Mouse (Mus musculus): Measurements from ENCODE around the gene Gm17606. TPM values are rescaled to one million over a fixed set of nuclear protein-coding genes. Genes with fewer than 3 reads are reported as not detected.

The Gm17606 gene
- polyA plus RNA-seq, 1 experiment = not detected

DNA sequence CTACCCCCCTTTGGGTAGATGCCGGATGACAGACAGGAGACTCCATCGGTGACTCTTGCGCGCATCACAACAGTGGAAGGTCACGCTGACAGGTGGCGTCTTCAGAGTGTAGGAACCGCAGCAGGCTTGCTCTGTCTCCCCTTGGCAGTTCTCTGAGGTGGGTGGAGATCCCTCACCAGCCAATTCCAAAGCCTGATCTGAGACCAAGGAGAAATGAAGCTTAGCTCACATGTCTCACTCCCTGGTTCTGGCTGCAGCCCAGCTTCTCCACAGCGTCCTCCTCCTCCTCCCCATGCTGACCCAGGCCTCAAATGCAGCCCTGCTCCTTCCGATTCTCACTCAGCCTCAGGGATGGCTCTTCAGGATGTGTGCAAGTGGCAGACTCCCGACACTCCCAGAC is 15.8 kb upstream of the Gm17606 start:
- no peak for DNase-seq (ENCODE audit: low read depth)

DNA sequence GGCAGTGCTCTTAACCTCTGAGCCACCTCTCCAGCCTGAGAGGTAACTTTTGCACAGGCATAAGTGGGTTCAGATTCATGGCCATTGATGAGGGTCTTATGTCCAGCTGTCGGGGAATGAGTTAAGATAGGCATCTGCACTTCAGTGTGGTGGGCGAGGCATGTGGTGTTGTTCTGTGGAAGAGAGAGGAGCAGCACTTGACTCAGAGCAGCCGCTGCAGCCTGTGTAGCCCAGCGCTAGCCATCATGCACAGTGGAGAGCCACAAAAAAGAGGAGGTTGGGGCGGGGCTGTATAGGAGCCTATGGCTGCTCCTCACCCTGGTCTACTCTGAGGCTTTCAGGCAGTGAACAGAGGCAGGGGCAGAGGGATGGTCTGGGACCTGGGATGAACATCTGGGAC is 12.6 kb upstream of the Gm17606 start:
- no peak for DNase-seq (ENCODE audit: low read depth)

DNA sequence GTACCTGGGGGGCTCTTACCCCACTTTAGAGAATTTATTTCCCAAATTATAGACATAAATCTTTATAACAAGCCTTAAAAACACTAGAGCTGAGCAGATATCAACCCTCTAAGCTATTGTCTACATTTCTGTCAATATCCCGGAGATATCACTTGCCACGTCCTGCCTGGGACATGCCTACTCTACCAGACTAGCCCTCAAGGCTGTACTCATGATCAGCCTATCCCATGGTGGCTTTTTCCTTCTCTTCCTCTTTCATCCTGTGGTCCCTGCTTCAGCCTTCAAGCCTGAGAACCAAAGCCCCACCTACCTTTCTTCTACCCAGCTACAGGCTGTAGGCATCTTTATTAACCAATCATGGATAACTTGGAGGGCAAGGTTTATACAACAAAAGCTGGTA is 11.0 kb upstream of the Gm17606 start:
- no peak for DNase-seq (ENCODE audit: low read depth)

DNA sequence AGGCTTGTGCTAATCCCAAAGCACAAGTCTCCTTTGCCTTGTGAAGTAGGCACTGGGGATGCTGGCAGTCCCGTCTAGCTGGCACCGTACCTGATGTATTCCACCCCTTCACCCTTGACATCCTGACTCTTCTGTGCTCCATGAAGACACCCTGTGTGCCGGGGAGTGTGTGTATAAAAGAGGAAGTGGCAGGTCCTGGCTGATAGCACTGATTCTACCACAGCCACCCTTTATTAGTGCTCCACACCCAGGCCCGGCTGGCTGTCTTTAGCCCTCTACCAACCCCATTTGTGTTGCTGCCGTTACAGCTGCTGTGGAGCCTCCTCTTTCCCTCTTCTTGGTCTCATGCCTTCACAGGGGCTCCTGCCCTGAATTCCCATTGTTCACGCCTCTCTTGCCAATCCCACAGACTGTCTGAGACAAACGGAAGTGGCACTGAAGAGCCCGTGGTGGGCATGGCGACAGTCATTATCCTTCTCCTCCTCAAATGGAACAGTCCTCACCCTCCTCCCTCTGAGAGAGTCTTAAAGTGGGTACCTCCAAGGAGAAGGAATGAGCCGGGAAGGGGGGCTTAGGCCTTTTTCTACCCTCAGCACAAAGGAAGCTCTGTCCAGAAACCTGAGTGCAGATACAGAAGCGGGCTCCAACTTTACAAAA is 10.0 kb upstream of the Gm17606 start:
- no peak for DNase-seq (ENCODE audit: low read depth)

DNA sequence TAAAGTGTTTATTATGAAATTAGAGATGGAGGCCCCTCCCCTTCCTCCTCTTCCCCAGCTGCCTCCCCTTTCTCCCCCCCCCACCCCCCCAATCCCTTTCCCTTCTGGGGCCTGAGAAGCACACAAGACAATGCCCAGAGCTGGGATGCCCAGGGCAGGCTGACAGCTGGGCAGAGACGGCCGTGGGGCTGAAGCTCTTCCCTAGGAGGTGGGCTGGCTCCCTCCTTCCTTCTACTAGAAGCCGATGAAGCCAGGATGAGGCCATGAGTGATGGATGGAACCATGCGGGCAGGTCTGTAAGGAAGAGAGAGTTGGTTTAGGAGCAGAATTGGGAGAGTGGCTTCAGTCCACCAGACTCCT is 9.5 kb upstream of the Gm17606 start:
- DNase-seq (ENCODE audit: low read depth) = no peak

DNA sequence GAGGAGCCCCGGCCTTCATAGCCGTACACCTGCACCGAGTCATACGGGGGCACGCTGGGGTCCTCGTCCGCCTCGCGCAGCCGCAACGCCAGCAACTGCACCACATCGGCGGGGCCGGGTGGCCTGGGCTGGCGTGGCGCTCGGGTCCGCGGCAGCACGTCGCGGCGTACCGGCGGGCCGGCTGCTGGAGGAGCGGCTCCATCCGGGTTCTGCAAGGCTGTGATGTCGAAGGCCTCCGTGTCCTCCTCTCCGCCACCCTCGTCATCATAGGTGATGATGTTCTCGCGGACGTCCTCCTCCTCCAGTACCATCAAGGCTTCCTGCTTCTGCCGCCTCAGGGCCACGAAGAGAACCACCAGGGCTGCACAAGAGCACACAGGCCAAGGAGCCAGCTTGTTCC is 8.5 kb upstream of the Gm17606 start:
- no peak for DNase-seq (ENCODE audit: low read depth)

DNA sequence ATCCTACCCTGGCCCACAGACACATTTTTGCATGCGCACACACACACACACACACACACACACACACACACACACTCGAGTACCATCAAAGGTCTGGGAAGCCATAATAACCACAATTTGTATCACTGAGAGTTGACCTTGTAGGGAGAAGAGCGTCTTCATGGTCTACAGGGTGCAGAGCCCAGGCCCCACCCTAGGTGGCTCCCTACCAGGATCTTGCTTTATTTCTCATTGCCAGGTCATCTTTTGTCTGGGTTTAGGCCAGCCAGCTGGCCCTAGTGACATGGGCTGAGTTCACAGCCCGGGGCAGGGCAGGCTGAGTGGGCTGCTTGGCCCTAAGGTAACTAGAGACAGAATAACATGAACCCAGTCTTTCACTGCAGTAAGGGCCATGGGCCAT is 6.6 kb upstream of the Gm17606 start:
- no peak for DNase-seq (ENCODE audit: low read depth)

DNA sequence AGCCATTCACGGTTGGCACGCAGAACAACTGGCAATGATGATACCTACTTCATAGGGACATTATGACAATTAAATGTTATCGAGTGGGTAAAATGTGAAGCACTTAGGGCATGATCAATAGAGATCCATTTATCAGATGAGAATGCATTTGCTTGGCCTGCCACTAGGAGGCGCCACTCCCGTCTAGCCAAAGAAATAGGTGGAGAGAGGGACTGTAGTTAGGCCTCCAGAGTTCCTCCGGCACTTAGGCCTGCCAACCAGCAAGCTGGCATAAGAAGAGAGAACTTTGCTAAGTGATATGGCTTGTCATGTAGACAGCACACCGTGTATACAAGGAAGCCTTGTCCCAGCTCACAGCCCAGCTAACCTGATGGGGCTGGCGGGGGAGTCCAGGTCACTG is 3.8 kb upstream of the Gm17606 start:
- no peak for DNase-seq (ENCODE audit: low read depth)

DNA sequence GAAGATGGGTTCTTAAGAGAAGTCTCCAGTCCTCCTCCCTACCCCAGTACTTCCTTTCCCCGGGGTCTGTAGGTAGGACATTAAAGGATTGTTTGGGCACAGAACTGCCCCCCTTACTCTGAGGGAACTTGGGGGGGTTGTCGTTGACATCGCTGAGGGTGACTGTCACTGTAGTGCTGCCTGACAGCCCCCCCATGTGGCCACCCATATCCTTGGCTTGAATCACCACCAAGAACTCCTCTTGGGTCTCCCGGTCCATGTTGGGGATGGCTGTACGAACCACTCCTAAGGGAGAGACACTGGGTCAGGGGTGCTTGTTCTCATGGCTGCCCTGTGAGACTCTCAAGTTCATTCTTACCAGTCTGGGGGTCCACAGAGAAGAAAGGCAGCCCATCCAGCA is 2.5 kb upstream of the Gm17606 start:
- no peak for DNase-seq (ENCODE audit: low read depth)

DNA sequence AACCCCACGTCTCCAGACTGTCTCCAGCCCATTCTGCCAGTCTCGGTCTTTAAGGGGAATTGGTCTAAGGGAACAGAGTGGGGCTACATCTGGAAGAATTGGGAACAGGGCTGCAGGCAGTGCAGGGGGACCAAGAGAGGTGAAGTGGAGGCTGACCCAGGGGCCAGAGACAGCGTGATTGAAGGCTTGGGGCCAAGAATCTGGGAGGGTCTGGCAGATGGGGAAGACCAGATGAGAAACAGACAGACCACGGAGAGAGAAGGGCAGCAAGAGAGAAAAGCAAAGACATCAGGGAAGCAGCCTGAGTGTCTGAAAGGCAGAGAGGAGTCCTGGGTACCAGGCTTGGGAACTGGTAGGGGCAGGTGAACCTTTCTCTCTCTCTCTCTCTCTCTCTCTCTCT is 631 bp upstream of the Gm17606 start:
- no peak for DNase-seq (ENCODE audit: low read depth)

DNA sequence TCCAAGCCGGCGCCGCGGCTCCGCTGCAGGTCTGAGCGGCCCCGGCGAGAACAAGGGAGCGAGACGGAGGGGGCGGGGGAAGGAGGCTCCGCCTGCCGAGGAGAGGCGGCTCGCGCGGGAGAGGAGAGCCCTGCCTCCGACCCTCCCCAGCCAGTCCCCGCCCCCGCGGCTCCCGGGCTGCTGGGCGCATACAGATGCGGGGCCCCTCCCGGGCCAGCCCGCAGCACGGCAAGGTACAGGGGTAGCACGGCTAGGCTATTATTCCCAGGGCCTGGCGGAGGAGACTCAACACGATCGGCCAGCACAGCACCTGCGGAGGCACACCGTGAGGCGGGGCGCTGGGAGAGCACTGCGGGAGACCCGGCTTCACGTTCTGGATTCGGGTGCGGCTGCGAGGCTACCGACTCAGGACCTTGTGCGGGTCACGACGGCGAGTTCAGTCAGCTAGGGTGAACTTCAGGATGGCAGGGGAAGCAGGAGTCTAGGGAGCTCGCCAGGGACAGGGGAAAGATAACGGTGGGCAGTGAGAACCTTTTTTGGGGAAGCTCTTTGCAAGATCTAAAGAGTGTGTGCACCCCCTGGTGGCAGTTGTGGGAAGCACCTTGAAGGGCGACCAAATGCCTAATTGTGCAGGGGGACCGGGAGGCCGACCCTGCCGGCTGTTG is 685 bp downstream of the Gm17606 start, which contains the start of gene Cdh24:
TSS of gene Cdh24 (minus strand) at position 60 of the 665 bp plus-strand sequence.
- DNase-seq (ENCODE audit: low read depth) = no peak

DNA sequence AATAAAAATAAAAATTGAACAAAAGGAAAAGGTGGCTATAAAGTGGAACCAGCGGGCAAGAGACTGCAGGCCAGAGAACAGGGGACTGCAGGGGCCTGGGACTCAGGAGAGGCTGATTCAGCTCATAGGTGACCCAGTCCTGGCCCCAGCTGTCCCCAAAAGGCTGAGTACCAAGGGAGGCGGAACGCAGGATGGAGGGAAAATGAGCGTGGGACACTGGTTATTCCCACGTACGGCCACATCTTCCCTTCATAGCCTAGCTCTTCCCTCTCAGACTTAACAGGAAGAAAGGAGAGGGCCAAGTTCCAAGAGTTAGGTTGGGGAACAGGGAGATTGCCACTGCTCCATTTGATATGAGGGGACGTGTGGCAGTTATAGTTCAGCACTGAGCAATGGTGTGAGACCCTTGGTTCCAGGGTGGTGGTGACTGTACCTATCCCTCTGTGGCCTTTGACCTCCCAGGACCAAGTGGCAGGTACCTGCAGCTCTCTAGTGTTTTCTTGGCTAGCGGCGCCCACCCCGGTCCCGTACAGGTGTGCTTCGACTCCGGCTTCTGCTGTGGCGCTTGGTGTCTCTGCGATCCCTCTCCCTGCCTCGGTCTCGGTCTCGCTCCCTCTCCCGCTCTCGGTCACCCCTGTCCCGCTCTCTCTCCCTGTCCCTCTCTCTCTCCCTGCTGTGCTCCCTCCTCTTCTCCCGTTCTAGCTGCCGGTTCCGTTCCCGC is 1.6 kb downstream of the Gm17606 start:
- DNase-seq (ENCODE audit: low read depth) = no peak

DNA sequence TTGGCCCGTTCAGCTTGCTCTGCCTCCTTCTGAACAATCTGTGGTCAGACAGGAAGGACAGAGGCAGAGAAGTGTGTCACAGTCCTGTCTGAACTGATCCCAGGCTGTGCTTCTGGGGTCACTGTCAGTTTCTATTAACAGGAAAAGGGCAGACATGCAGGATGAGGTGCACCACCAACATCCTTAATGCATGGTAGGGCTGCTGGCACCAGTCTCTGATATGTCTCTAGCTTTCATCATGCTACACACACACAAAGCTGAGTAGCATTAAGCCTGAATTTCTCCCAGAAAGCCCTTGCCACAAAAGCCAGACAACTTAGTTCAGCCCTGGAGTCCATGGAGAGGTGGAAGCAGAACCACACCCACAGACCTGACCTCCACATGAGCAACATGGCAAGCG is 2.3 kb downstream of the Gm17606 start:
- no peak for DNase-seq (ENCODE audit: low read depth)

DNA sequence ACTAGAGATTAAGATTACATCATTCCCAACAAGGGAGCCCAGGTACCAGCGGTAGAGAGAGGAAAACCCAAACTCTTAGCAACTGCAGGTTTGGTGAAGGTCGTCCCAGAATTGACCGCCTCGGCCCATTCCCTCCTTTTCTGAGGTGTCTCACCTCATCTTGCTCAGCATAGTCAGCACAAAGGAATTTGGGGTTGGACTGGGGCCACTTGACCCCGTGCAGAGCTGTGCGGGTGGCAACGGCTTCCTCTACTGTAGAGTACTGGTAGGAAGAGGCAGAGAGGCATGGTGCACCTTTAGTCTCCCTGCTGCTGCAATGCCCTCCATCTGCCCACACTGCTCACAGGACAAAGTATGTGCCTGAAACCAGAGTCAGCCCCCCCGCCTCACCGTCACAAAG is 3.5 kb downstream of the Gm17606 start:
- no peak for DNase-seq (ENCODE audit: low read depth)

DNA sequence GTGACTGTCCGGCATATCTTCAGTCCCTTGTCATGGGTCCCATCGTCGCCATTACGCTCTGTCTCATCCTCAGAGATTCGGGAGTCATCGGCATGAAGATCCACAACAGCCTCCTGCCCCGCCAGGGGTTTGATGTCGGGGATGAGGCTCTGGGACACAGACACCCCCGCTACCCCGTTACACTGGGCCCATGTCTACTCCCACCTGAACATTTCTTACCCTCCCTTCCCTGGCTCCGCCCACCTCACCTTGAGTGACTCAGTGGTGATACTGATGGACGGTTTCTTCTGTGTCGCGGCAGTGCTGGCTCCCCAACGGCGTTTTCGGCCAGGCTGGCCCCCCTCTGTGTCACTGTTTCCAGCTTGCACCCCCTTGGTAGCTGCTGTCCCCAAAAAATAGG is 5.7 kb downstream of the Gm17606 start:
- DNase-seq (ENCODE audit: low read depth) = no peak

DNA sequence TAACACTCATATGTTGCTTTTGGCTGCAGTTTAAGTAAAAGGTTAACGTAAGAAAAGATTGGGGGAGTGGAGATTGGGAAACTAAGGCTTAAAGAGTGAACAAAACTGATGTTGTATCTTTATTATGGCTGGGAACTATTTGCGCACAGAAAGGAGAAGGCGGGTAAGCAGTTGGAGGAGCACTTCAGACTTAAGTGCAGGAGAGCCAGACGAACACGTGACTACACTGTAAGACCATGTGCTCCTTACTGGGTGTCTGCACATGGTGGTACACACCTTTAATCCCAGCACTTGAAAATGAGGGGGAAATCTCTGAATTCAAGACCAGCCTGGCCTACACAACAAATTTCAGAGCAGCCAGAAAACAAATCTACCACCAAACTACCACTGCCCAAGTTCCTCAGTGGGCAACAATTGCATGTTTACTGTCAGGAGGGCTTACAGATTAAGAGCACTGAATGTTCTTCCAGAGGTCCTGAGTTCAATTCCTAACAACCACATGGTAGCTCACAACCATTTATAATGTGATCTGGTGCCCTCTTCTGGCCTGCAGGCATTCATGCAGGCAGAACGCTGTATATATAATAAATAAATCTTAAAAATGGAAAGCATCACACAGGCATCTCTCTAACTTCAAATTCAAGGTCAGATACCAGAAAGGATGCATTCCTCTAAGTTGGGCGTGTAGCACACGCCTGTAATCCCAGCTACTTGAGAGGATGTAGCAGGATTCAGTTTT is 6.3 kb downstream of the Gm17606 start:
- DNase-seq (ENCODE audit: low read depth) = no peak

DNA sequence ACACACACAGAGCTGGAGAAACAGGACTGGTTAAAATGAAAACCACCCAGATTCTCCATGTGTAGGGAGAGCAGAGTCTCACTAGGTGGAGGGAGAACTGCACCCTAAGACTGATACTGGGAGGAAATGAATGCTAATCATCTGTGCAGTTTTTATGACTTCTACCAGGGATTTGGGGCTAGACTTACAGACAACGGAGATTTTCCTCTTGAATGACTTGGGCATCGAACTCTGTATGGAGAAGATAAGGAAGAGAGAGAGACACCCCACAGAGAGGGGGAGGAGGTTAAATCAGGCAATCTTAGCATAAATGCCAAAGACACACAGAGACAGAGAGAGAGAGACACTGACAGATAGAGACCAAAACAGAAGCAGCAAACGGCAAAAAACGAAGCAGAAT is 7.1 kb downstream of the Gm17606 start:
- no peak for DNase-seq (ENCODE audit: low read depth)

DNA sequence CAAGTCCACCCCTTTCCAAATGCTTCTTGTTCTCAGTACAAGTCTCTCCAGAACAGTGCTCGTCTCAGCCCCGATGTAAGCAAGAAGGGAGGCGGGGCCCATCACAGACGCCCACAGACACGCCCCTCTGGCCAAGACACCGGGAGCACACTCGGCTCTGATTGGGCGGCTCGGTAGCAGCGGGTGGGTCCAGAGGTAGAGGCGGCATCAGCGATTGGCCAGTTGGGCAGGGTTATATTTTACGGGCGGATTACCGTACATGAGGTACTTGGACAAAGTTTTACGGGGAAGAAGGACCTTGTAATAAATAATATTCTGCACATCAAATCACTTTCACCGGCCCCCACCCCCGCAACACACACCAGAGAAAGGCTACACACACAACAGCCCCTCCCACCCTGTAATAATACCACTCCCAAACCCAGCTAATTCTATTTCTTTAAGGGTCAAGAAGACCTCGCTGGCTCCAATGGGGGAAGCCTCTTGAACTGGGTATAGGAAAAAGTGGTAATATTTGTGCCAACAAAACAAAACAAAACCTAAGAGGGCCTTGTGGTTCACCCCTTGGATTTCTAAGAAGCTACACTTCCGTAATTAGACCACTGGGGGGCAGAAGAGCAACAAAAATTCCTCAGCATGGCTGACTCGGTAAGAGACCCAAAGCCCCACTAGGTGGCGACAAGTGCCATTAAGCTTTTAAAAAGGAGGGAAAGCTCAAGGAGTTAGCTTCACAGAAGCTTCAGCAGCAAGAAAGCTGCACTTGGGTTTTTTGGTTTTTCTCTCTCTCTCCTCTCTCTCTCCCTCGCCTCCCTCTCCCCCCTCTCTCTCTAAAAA is 10.1 kb downstream of the Gm17606 start:
- no peak for DNase-seq (ENCODE audit: low read depth)

DNA sequence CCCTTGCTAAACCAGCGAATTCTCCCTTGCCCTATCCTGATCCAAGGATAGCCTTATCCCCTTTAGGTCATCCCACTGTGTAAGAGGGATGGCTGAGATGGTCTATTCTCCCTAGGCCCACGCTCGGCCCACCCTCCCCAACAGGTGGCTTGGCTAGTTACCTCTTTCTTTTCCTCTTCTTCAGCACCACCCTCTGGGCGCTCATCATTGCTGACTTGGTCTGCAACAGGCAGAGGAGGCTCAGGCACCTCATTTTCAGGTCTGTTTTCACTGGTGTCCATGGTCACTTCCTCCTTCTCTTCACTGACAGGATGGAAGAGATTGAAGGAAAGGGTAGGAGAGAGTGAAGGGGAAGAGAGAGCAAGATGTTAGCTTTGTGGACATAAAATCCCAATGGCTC is 10.8 kb downstream of the Gm17606 start:
- no peak for DNase-seq (ENCODE audit: low read depth)

DNA sequence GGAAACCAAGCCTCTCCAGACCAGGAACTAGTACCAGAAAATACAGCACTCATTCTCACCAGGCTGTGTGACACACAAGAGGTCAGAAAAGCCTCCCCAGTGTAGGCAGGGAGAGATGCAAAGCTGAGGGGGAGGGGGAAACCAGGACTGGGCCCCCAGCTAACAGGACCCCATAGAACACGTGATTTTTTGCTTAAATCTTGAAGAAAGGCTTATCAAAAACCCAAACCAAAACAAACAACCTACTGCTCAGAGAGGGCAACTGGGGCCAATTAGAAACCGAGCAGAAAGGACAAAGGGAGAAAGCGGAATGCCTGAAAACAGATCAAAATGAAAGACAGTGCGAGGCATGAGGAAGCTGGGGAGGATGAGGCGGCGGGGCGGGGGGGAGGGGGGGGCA is 12.0 kb downstream of the Gm17606 start:
- DNase-seq (ENCODE audit: low read depth) = no peak

DNA sequence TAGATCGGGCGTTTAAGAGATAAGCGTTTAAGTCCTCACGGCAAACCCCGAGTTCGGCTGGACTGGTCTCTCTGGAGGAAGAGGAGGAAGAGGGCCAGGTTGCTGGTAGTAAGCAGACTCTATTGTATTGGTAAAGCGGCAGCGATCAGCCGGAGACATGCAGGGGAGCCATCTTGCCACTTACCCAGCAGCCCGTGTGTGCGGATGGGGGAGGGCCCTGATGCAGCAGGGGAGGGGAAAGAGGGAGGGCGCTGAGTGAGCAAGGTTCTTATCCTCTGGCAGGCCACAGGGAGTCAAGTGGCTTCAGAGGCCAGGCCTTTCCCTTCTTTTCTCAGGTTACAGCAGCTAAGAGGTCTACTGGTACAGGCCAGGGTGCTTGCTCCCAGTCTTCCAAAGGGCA is 12.7 kb downstream of the Gm17606 start:
- no peak for DNase-seq (ENCODE audit: low read depth)

DNA sequence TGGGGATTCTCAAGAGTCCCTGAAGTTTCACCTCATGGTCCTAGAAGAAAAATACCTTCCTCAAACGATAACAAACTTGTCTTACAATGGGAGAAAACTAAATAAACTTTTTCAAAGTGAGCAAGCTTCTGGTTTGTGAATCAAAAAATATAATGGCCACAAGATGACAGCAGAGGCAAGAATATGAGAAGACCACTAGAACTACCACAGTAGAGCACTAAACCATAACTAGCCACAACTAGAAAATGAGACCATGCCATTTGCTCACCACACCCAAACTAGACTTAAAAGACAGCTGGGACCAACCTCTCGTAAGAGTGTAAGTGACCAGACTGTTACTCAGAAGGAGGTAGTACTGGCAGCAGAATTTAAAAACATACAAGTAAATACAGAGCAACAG is 19.3 kb downstream of the Gm17606 start:
- no peak for DNase-seq (ENCODE audit: low read depth)
